ENCODE assay signal across 7 mouse cellular contexts in genomic region chr4:88438326-88438989, GRCm38 (mm10). TPM values are rescaled to one million over a fixed set of nuclear protein-coding genes. Genes with fewer than 3 reads are reported as not detected.
DNase-seq lines count a peak whose midpoint lies in the region; ATAC-seq and TF ChIP-seq lines count a peak whose summit lies in the region.

TSS of gene Hacd4 (minus strand) at chr4:88438928.

- DNase-seq in Patski (ENCODE audit: low read depth, low spot score): no peak
- peak; percentile 36 for DNase-seq in brain, adult 2 months (ENCODE audit: low read depth, low spot score)
- DNase-seq in forebrain, embryonic 14.5 days (ENCODE audit: low spot score): peak; percentile 50
- DNase-seq in heart, postnatal 4 days: peak; percentile 62
- peak; percentile 69 for DNase-seq in limb, embryonic 11.5 days (ENCODE audit: low spot score)
- peak; percentile 57 for DNase-seq in midbrain, embryonic 10.5 days (ENCODE audit: low spot score)
- DNase-seq in spleen, postnatal 4 days (ENCODE audit: low spot score in 2 of 2): peak; percentile 31 to 64

- in situ Hi-C loops in Patski (cut with MboI; ENCODE audit: low pct_unique_long_range_greater_than_20kb): no loop called here

- H3K27ac ChIP-seq in forebrain, embryonic 14.5 days (ENCODE audit: low read depth, low read length): no peak within 1 kb of the TSS
- no peak within 1 kb of the TSS for H3K27ac ChIP-seq in limb, embryonic 11.5 days (replicated peaks; ENCODE audit: low read depth, low read length)
- H3K27ac ChIP-seq in midbrain, embryonic 10.5 days (replicated peaks): peak within 1 kb of the TSS; percentile 84

- peak within 1 kb of the TSS; percentile 63 for H3K4me2 ChIP-seq in forebrain, embryonic 14.5 days (ENCODE audit: low read length)
- H3K4me2 ChIP-seq in limb, embryonic 11.5 days (ENCODE audit: low read depth, severe bottlenecking): peak within 1 kb of the TSS; percentile 72

- WGBS in forebrain, embryonic 14.5 days: 6% methylated on average over 14 of the region's 14 CpGs
- WGBS in limb, embryonic 11.5 days: 5% methylated on average over 14 of the region's 14 CpGs
- 6% methylated on average over 14 of the region's 14 CpGs for WGBS in midbrain, embryonic 10.5 days

- H3K4me1 ChIP-seq in forebrain, embryonic 14.5 days (ENCODE audit: control insufficient read depth, insufficient read depth, low read length): peaks cover 7% of the 10 kb centered on the region; the same call in 1 of the 2 replicates
- peaks cover 11% of the 10 kb centered on the region for H3K4me1 ChIP-seq in limb, embryonic 11.5 days (ENCODE audit: control insufficient read depth, insufficient read depth, low read length)
- H3K4me1 ChIP-seq in midbrain, embryonic 10.5 days: peaks cover 22% of the 10 kb centered on the region

- H3K9me3 ChIP-seq in forebrain, embryonic 14.5 days (replicated peaks; ENCODE audit: control insufficient read depth, low read length): no peaks in the 10 kb centered on the region
- H3K9me3 ChIP-seq in limb, embryonic 11.5 days (ENCODE audit: control insufficient read depth, low read length): no peaks in the 10 kb centered on the region
- no peaks in the 10 kb centered on the region for H3K9me3 ChIP-seq in midbrain, embryonic 10.5 days (replicated peaks)

- CTCF ChIA-PET in Patski (lab: Charles Lee): interaction anchor here (0.9 to 1.4 kb wide), 3 partner anchors 39 to 76 kb away, joined by 3 to 4 read pairs (median 4); no protein-coding TSS in a partner anchor

- peak within 1 kb of the TSS; percentile 24; the same call in 1 of the 2 replicates for H3K4me3 ChIP-seq in forebrain, embryonic 14.5 days (ENCODE audit: low read depth, low read length)
- H3K4me3 ChIP-seq in limb, embryonic 11.5 days (ENCODE audit: low read depth, low read length): peak within 1 kb of the TSS; percentile 32
- H3K4me3 ChIP-seq in midbrain, embryonic 10.5 days: peak within 1 kb of the TSS; percentile 57

- peak; percentile 93 for ATAC-seq in Patski
- ATAC-seq in forebrain, embryonic 14.5 days: peak; percentile 92
- ATAC-seq in limb, embryonic 11.5 days (ENCODE audit: insufficient number of reproducible peaks, low FRiP score, low TSS enrichment, low read depth): peak; percentile 67

- H3K36me3 ChIP-seq in forebrain, embryonic 14.5 days (ENCODE audit: control insufficient read depth, insufficient read depth, low read length): no peaks in the 10 kb centered on the region
- H3K36me3 ChIP-seq in limb, embryonic 11.5 days (ENCODE audit: control insufficient read depth, insufficient read depth, low read length): no peaks in the 10 kb centered on the region
- H3K36me3 ChIP-seq in midbrain, embryonic 10.5 days: no peaks in the 10 kb centered on the region

- no peak for TF ChIP-seq CTCF in Patski (IDR thresholded peaks at IDR 0.05)

- H3K27me3 ChIP-seq in Patski: no peaks in the 10 kb centered on the region
- H3K27me3 ChIP-seq in forebrain, embryonic 14.5 days (replicated peaks; ENCODE audit: control insufficient read depth, insufficient read depth, low read length): no peaks in the 10 kb centered on the region
- H3K27me3 ChIP-seq in limb, embryonic 11.5 days (ENCODE audit: control insufficient read depth, insufficient read depth, low read length): no peaks in the 10 kb centered on the region
- peaks cover 6% of the 10 kb centered on the region; the same call in 1 of the 2 replicates for H3K27me3 ChIP-seq in midbrain, embryonic 10.5 days (ENCODE audit: low read depth, poor library complexity, severe bottlenecking)

- H3K9ac ChIP-seq in forebrain, embryonic 14.5 days (ENCODE audit: low read length): peak within 1 kb of the TSS; percentile 52
- peak within 1 kb of the TSS; percentile 62 for H3K9ac ChIP-seq in limb, embryonic 11.5 days (ENCODE audit: low read length)

- POLR2A ChIA-PET in Patski (lab: Charles Lee): interaction anchor here (0.5 to 1.1 kb wide), 3 partner anchors 34 to 62 kb away, joined by 3 read pairs; no protein-coding TSS in a partner anchor

RNA-seq across cellular contexts. Expression of gene Hacd4, which starts in this region (rescaled TPM):
- 22.9 TPM for polyA plus RNA-seq in Patski (2021)
- 3.6 and 4.0 TPM in 2 replicates for polyA plus RNA-seq in forebrain, embryonic 14.5 days (2014; fragmentation: Nextera tagmentation; extraction: Ambion mirVana)
- 1 to 10 TPM; 4.7 to 4.8 TPM for total RNA-seq in heart, postnatal 4 days (2021)
- 3.4 and 3.5 TPM in 2 replicates for polyA plus RNA-seq in limb, embryonic 11.5 days (2014; fragmentation: Nextera tagmentation; extraction: Ambion mirVana)
- polyA plus RNA-seq in midbrain, embryonic 10.5 days (2016; fragmentation: Nextera tagmentation; extraction: Ambion mirVana): 3.7 and 4.3 TPM in 2 replicates
